ENCODE assay signal across 8 mouse cellular contexts in the genomic region with DNA sequence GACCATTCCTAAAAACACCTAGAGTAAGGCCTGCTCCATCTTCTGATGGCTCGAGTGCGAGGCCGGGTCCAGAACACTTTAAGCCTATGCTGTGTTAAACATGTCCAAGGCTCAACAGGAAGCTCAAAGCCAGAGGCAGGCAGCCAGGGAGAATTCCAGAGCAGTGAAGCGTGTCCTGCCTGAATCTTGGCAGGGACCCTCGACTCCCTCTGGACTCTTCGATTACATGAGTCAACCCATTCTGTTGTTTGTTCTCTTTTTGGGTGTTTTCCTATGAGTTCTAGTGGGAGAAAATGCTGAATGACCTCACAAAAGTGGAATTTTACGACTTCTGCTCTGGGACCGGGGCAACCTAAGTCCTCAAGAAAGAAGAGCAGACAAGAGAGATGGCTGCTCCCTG. TPM values are rescaled to one million over a fixed set of nuclear protein-coding genes. Genes with fewer than 3 reads are reported as not detected.
DNase-seq lines count a peak whose midpoint lies in the region; ATAC-seq and TF ChIP-seq lines count a peak whose summit lies in the region.

No protein-coding gene starts in this region.

- H3K9ac ChIP-seq in forebrain, postnatal 0 days: no peak overlapping the region
- no peak overlapping the region for H3K9ac ChIP-seq in forebrain, embryonic 12.5 days
- 0 out of 2 replicates have a peak overlapping the region, but pooled peaks have one; percentile 50 for H3K9ac ChIP-seq in heart, embryonic 13.5 days

- no peaks in the 10 kb centered on the region for H3K4me1 ChIP-seq in forebrain, postnatal 0 days (ENCODE audit: insufficient read depth)
- no peaks in the 10 kb centered on the region; the same call in 1 of the 2 replicates for H3K4me1 ChIP-seq in forebrain, embryonic 12.5 days
- peaks cover 31% of the 10 kb centered on the region for H3K4me1 ChIP-seq in heart, embryonic 13.5 days

- H3K36me3 ChIP-seq in forebrain, postnatal 0 days (ENCODE audit: insufficient read depth): no peaks in the 10 kb centered on the region
- H3K36me3 ChIP-seq in forebrain, embryonic 12.5 days (replicated peaks): no peaks in the 10 kb centered on the region
- no peaks in the 10 kb centered on the region for H3K36me3 ChIP-seq in heart, embryonic 13.5 days

- no peak for ATAC-seq in forebrain, postnatal 0 days
- no peak for ATAC-seq in forebrain, embryonic 12.5 days (ENCODE audit: low FRiP score)
- ATAC-seq in heart, embryonic 13.5 days (ENCODE audit: extremely low read depth, insufficient number of reproducible peaks, low FRiP score, low TSS enrichment): peak; percentile 52; the same call in 1 of the 2 replicates
- ATAC-seq in activated CD4-positive, CD25-positive, alpha-beta regulatory T cell, adult 4 months: no peak

- no peak for TF ChIP-seq CTCF in forebrain, postnatal 0 days (IDR thresholded peaks at IDR 0.05; ENCODE audit: low read depth)

- DNase-seq in forebrain, postnatal 0 days: peak; percentile 48
- DNase-seq in adrenal gland, postnatal 25 days: peak; percentile 32
- peak; percentile 87 to 92 for DNase-seq in kidney, postnatal 36 days
- DNase-seq in testis, postnatal 10 days (ENCODE audit: low spot score): peak; percentile 59
- DNase-seq in spleen, postnatal 14 days (ENCODE audit: low spot score in 2 of 2): no peak

- H3K9me3 ChIP-seq in forebrain, postnatal 0 days (ENCODE audit: low read length): no peaks in the 10 kb centered on the region
- no peaks in the 10 kb centered on the region for H3K9me3 ChIP-seq in forebrain, embryonic 12.5 days
- no peaks in the 10 kb centered on the region for H3K9me3 ChIP-seq in heart, embryonic 13.5 days

- no peak overlapping the region for H3K4me2 ChIP-seq in forebrain, postnatal 0 days (ENCODE audit: low read depth)
- no peak overlapping the region for H3K4me2 ChIP-seq in forebrain, embryonic 12.5 days
- H3K4me2 ChIP-seq in heart, embryonic 13.5 days: peak overlapping the region; percentile 31

- no peak overlapping the region for H3K27ac ChIP-seq in forebrain, postnatal 0 days (ENCODE audit: low read depth, low read length)
- no peak overlapping the region for H3K27ac ChIP-seq in forebrain, embryonic 12.5 days
- peak overlapping the region; percentile 80 for H3K27ac ChIP-seq in heart, embryonic 13.5 days (replicated peaks)

- no peaks in the 10 kb centered on the region for H3K27me3 ChIP-seq in forebrain, postnatal 0 days (ENCODE audit: insufficient read depth, low read length)
- H3K27me3 ChIP-seq in forebrain, embryonic 12.5 days: no peaks in the 10 kb centered on the region
- 0 out of 2 replicates have a peak, but pooled peaks cover 4% of the 10 kb centered on the region for H3K27me3 ChIP-seq in heart, embryonic 13.5 days (replicated peaks)

- no peak overlapping the region for H3K4me3 ChIP-seq in forebrain, postnatal 0 days (ENCODE audit: low read depth, low read length)
- no peak overlapping the region for H3K4me3 ChIP-seq in forebrain, embryonic 12.5 days (replicated peaks)
- no peak overlapping the region for H3K4me3 ChIP-seq in heart, embryonic 13.5 days

- WGBS in forebrain, postnatal 0 days: 31% methylated on average over 8 of the region's 8 CpGs
- 66% methylated on average over 8 of the region's 8 CpGs for WGBS in forebrain, embryonic 12.5 days
- 39% methylated on average over 8 of the region's 8 CpGs for WGBS in heart, embryonic 13.5 days

RNA-seq across cellular contexts. Expression of a gene that starts 15.4 kb away (rescaled TPM):
- 36.7 and 39.2 TPM in 2 replicates for total RNA-seq in forebrain, postnatal 0 days (2014; rRNA removed)
- polyA plus RNA-seq in forebrain, postnatal 0 days (2015; fragmentation: Nextera tagmentation; extraction: Ambion mirVana): 32.5 and 38.0 TPM in 2 replicates
- polyA plus RNA-seq in forebrain, embryonic 12.5 days (2016; fragmentation: Nextera tagmentation; extraction: Ambion mirVana): 36.5 and 41.1 TPM in 2 replicates
- 5.6 and 8.3 TPM in 2 replicates for total RNA-seq in adrenal gland, postnatal 25 days (2021)
- 13.9 and 15.3 TPM in 2 replicates for polyA plus RNA-seq in heart, embryonic 13.5 days (2015; fragmentation: Nextera tagmentation; extraction: Ambion mirVana)
- polyA plus RNA-seq in activated CD4-positive, CD25-positive, alpha-beta regulatory T cell, adult 4 months (2017; shearing (Covaris generic)): 1 to 10 TPM; 2.0 to 3.0 TPM

Comparison
In these comparisons a context has a peak if more than half of its experiments do, and no peak if none do; other contexts are left out.
1. DNase-seq: peak in forebrain, postnatal 0 days (single experiment), adrenal gland, postnatal 25 days (single experiment), kidney, postnatal 36 days (2 of 2) and testis, postnatal 10 days (single experiment); none in spleen, postnatal 14 days (0 of 2).